Mouse (Mus musculus) CD4-positive, CD25-positive, alpha-beta regulatory T cell, adult 2 months (primary cell): Measurements from ENCODE around the gene Map3k5.

Experiments used
- DNase-seq: peaks from one replicate; pipeline ENCODE4 v3.0.0-alpha.2; 2012; ENCODE audit warnings: low read depth, low spot score

Gene Map3k5

GRCm38 (mm10) chr10:20044051-20044450, 109.8 kb downstream of the Map3k5 start:
- no peak for DNase-seq

GRCm38 (mm10) chr10:20045733-20046495, 111.6 kb downstream of the Map3k5 start:
- DNase-seq, result no peak

GRCm38 (mm10) chr10:20056859-20057644, 122.8 kb downstream of the Map3k5 start:
- no peak for DNase-seq

- DNase-seq, result no peak
Observed at GRCm38 (mm10) chr10:20058031-20058430, 123.8 kb downstream of the Map3k5 start.

GRCm38 (mm10) chr10:20058841-20059240, 124.6 kb downstream of the Map3k5 start:
- DNase-seq, result no peak

- DNase-seq, result no peak
Observed at GRCm38 (mm10) chr10:20060320-20060970, 126.2 kb downstream of the Map3k5 start.

- no peak for DNase-seq
Observed at GRCm38 (mm10) chr10:20064556-20065207, 130.4 kb downstream of the Map3k5 start.

GRCm38 (mm10) chr10:20066069-20066665, 131.9 kb downstream of the Map3k5 start:
- no peak for DNase-seq

GRCm38 (mm10) chr10:20069771-20070460, 135.6 kb downstream of the Map3k5 start:
- DNase-seq, result no peak

- DNase-seq, result no peak
Observed at GRCm38 (mm10) chr10:20070576-20071109, 136.4 kb downstream of the Map3k5 start.

GRCm38 (mm10) chr10:20071716-20072115, 137.4 kb downstream of the Map3k5 start:
- DNase-seq, result no peak

GRCm38 (mm10) chr10:20073236-20073893, 139.1 kb downstream of the Map3k5 start:
- DNase-seq, result peak; percentile 87

- DNase-seq, result peak; percentile 15
Observed at GRCm38 (mm10) chr10:20076541-20077469, 142.5 kb downstream of the Map3k5 start.

GRCm38 (mm10) chr10:20078350-20078749, 144.1 kb downstream of the Map3k5 start:
- no peak for DNase-seq

GRCm38 (mm10) chr10:20087841-20088240, 153.6 kb downstream of the Map3k5 start:
- no peak for DNase-seq

GRCm38 (mm10) chr10:20089026-20089425, 154.8 kb downstream of the Map3k5 start:
- no peak for DNase-seq

GRCm38 (mm10) chr10:20090171-20090570, 155.9 kb downstream of the Map3k5 start:
- DNase-seq, result no peak

GRCm38 (mm10) chr10:20091416-20091815, 157.1 kb downstream of the Map3k5 start:
- DNase-seq, result no peak

- no peak for DNase-seq
Observed at GRCm38 (mm10) chr10:20092371-20092770, 158.1 kb downstream of the Map3k5 start.
